Mouse (Mus musculus) intestine, postnatal 0 days (tissue): ENCODE data around the gene Adora1. TPM values are rescaled to one million over a fixed set of nuclear protein-coding genes. Genes with fewer than 3 reads are reported as not detected.
A peak's percentile ranks its signal among the peaks of the same experiment; 100 is the strongest.

ENCODE experiments used
- ATAC-seq: fragments of 200-750 bp; cut with Nextera tagmentation; 2 replicates; pipeline ENCODE4 v1.8.0; 2017; ENCODE audit warnings: mild to moderate bottlenecking, moderate TSS enrichment, moderate library complexity
- H3K27ac ChIP-seq: fragments of 300-500 bp; sonication (generic); 2 replicates; pipeline ENCODE4 v1.5.1; 2014; ENCODE audit warnings: mild to moderate bottlenecking, low read depth, low read length, moderate library complexity
- H3K27me3 ChIP-seq: fragments of 300-500 bp; sonication (generic); replicated peaks from 2 replicates; pipeline ENCODE4 v1.6.1; 2014; ENCODE audit warnings: low read length, mixed read lengths; ENCODE audit not compliant: control insufficient read depth, insufficient read depth
- H3K36me3 ChIP-seq: fragments of 300-500 bp; sonication (generic); 2 replicates; pipeline ENCODE4 v1.6.1; 2014; ENCODE audit warnings: mild to moderate bottlenecking, moderate library complexity; ENCODE audit not compliant: control insufficient read depth, insufficient read depth
- H3K4me1 ChIP-seq: fragments of 300-500 bp; sonication (generic); replicated peaks from 2 replicates; pipeline ENCODE4 v1.6.1; 2014; ENCODE audit warnings: antibody characterized with exemption, low read length, mixed read lengths; ENCODE audit not compliant: control insufficient read depth, insufficient read depth
- H3K4me2 ChIP-seq: fragments of 300-500 bp; sonication (generic); replicated peaks from 2 replicates; pipeline ENCODE4 v1.6.1; 2014; ENCODE audit warnings: low read depth, mild to moderate bottlenecking, moderate library complexity
- H3K4me3 ChIP-seq: fragments of 300-500 bp; sonication (generic); 2 replicates; pipeline ENCODE4 v1.5.1; 2014; ENCODE audit warnings: low read depth, low read length
- H3K9ac ChIP-seq: fragments of 300-500 bp; sonication (generic); 2 replicates; pipeline ENCODE4 v1.6.1; 2014; ENCODE audit warnings: mild to moderate bottlenecking, low read depth, low read length
- H3K9me3 ChIP-seq: fragments of 300-500 bp; sonication (generic); 2 replicates; pipeline ENCODE4 v1.6.1; 2016; ENCODE audit warnings: mixed run types; ENCODE audit not compliant: control insufficient read depth
- CTCF ChIP-seq: sonication (generic); IDR thresholded peaks from 2 replicates; pipeline ENCODE4 v1.5.1; 2016; ENCODE audit warnings: low read depth, mild to moderate bottlenecking, control low read depth, antibody characterized with exemption, moderate library complexity
- WGBS: fragments of 180-500 bp; shearing (Covaris S2); extraction: QIAGEN DNeasy Blood & Tissue Kit; methylation state at CpG from one replicate; pipeline ENCODE4 v1.1.7; 2014; 5-methylcytosine and 5-hydroxymethylcytosine counted together
- polyA plus RNA-seq: library from polyadenylated mRNA; unstranded; fragments of >200 nt; fragmentation: Nextera tagmentation; extraction: Ambion mirVana; gene quantifications from 2 replicates; pipeline ENCODE4 v1.2.1, GENCODE M21; 2015

Gene Adora1
- polyA plus RNA-seq, 1 experiment from 2014 or later = 2.2 TPM

- no peaks in the 10 kb centered on the region for H3K4me1 ChIP-seq
- TF ChIP-seq CTCF = no peak
- ATAC-seq = no peak
- no peaks in the 10 kb centered on the region for H3K9me3 ChIP-seq
- 89% methylated on average over 5 of the region's 5 CpGs for WGBS
- H3K36me3 ChIP-seq = no peaks in the 10 kb centered on the region
- H3K27ac ChIP-seq = no peak overlapping the region
- no peak overlapping the region for H3K4me2 ChIP-seq
- H3K27me3 ChIP-seq = no peaks in the 10 kb centered on the region
- no peak overlapping the region for H3K4me3 ChIP-seq
- H3K9ac ChIP-seq = no peak overlapping the region
Observed at GRCm38 (mm10) chr1:134219608-134220007, 15.6 kb downstream of the Adora1 start.

GRCm38 (mm10) chr1:134217942-134218341 lies 17.3 kb downstream of the Adora1 start:
- Histone ChIP-seq H3K4me1 (no peaks in the 10 kb centered on the region), H3K4me3 (no peak overlapping the region), H3K27me3 (no peaks in the 10 kb centered on the region), H3K9ac (no peak overlapping the region), H3K36me3 (no peaks in the 10 kb centered on the region), H3K4me2 (no peak overlapping the region), H3K9me3 (no peaks in the 10 kb centered on the region), H3K27ac (peak overlapping the region; percentile 85; the same call in 1 of the 2 replicates)
- TF ChIP-seq CTCF = no peak
- WGBS = 87% methylated on average over 3 of the region's 3 CpGs
- no peak for ATAC-seq

DNA sequence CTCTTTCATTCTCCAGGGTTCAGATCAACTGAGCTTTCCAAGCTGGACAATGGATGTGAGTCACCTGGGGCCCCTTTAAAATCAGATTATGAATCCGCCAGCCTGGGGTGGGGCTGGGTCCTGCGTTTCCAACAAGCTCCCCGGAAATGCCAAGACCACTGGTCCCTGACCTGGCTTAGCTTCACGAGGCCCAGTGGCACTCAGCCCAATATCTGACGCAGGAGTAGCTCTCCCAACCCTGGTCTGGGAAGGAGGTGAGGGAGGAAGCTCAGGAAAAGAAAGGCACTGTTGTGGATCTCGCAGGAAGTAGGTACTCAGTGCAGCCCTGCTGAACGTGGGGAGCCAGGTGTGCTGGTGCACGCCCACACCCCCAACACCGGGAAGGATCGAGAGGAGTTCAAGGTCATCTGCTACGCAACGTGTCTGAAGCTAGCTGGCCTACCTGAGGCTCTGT lies 18.2 kb downstream of the Adora1 start:
- peak; percentile 89 for ATAC-seq
- WGBS = 28% methylated on average over 12 of the region's 12 CpGs
- H3K9me3 ChIP-seq = no peaks in the 10 kb centered on the region
- peak overlapping the region; percentile 17 for H3K4me2 ChIP-seq
- no peaks in the 10 kb centered on the region for H3K27me3 ChIP-seq
- H3K9ac ChIP-seq = peak overlapping the region; percentile 18; the same call in 1 of the 2 replicates
- TF ChIP-seq CTCF = no peak
- no peak overlapping the region for H3K4me3 ChIP-seq
- H3K36me3 ChIP-seq = no peaks in the 10 kb centered on the region
- peak overlapping the region; percentile 85 for H3K27ac ChIP-seq
- no peaks in the 10 kb centered on the region for H3K4me1 ChIP-seq

GRCm38 (mm10) chr1:134216629-134216971 lies 18.6 kb downstream of the Adora1 start:
- TF ChIP-seq CTCF = peak; percentile 38
- H3K4me3 ChIP-seq = no peak overlapping the region
- H3K4me1 ChIP-seq = no peaks in the 10 kb centered on the region
- WGBS = 59% methylated on average over 2 of the region's 2 CpGs
- H3K9me3 ChIP-seq = no peaks in the 10 kb centered on the region
- H3K9ac ChIP-seq = no peak overlapping the region
- H3K27ac ChIP-seq = peak overlapping the region; percentile 85; the same call in 1 of the 2 replicates
- H3K36me3 ChIP-seq = no peaks in the 10 kb centered on the region
- peak overlapping the region; percentile 17; the same call in 1 of the 2 replicates for H3K4me2 ChIP-seq
- H3K27me3 ChIP-seq = no peaks in the 10 kb centered on the region
- ATAC-seq = peak; percentile 32; the same call in 1 of the 2 replicates

GRCm38 (mm10) chr1:134215751-134216628 lies 19.2 kb downstream of the Adora1 start:
- peak overlapping the region; percentile 85; the same call in 1 of the 2 replicates for H3K27ac ChIP-seq
- 37% methylated on average over 11 of the region's 11 CpGs for whole genome bisulfite sequencing
- H3K4me2 ChIP-seq = no peak overlapping the region; the same call in 1 of the 2 replicates
- no peak for TF ChIP-seq CTCF
- no peak overlapping the region for H3K9ac ChIP-seq
- no peaks in the 10 kb centered on the region for H3K4me1 ChIP-seq
- H3K27me3 ChIP-seq = no peaks in the 10 kb centered on the region
- H3K36me3 ChIP-seq = no peaks in the 10 kb centered on the region
- H3K9me3 ChIP-seq = no peaks in the 10 kb centered on the region
- ATAC-seq = peak; percentile 8; the same call in 1 of the 2 replicates
- H3K4me3 ChIP-seq = no peak overlapping the region

DNA sequence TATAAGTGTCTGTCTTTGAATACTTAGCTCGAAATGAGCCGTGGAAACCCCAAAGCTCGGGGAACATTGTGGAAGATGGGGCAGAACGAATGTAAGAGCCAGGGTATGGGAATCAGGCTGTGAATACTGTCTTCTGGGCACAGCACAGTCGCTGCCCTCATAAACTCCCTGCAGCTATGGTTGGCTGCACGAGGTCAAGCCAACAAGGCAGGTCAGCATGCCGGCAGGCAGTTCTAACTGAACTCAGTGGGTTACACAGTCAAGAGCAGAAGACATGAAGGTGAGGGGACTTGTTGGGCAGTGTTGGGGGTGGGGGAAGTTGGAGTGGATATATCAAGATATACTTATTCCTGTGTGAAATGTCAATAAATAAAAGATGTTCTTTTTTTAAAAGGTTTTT lies 20.2 kb downstream of the Adora1 start:
- Histone ChIP-seq H3K4me3 (no peak overlapping the region), H3K36me3 (no peaks in the 10 kb centered on the region), H3K27ac (no peak overlapping the region)

More for the DNA sequence above, 20.2 kb downstream of the Adora1 start:
- Histone ChIP-seq H3K4me2 (no peak overlapping the region), H3K9me3 (no peaks in the 10 kb centered on the region), H3K9ac (no peak overlapping the region), H3K4me1 (no peaks in the 10 kb centered on the region), H3K27me3 (no peaks in the 10 kb centered on the region)
- TF ChIP-seq CTCF = no peak
- 77% methylated on average over 7 of the region's 7 CpGs for WGBS
- ATAC-seq = no peak
